Mouse (Mus musculus) embryonic stem cell, embryonic (primary cell): ENCODE data around the gene Defb20.

ENCODE experiments used
- CTCF ChIA-PET, 4 experiments: fragments of 300-600 bp in 2 of 4; fragments of 350-600 bp in 2 of 4; sonication (Branson Sonifier 250); formaldehyde crosslinking; loops; one replicate each; lab custom pipeline; 2022; ENCODE audit warnings: inconsistent platforms in 2 of 4; lab: Charles Lee
- POLR2A ChIA-PET, 4 experiments: fragments of 300-600 bp in 2 of 4; fragments of 350-600 bp in 2 of 4; sonication (Branson Sonifier 250); formaldehyde crosslinking; loops; one replicate each; lab custom pipeline; 2022; ENCODE audit warnings: antibody characterized with exemption in 4 of 4, inconsistent platforms in 1 of 4; lab: Charles Lee

Defb20 gene

DNA sequence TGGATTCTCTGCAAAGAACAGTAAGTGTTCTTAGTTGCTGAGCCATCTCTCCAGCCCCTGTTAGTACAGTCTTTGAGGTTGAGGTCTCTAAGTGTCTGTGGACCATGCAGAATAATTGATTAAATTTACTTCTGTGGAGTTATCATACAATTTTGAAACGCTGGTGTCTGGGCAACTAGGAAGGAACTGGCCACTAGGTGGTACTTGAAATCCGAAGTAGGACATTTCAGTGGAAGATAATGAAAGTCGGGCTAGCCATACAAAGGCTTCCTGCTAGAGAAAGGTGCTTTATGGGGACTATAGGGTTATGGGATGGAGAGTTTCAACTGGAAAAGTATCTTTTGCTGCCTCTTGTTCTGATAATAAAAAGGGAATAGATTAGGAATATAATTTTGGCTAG is 4.4 kb upstream of the Defb20 start:
- CTCF ChIA-PET: interaction anchor here in 3 of 4 experiments (0.6 to 2.2 kb wide), 3 partner anchors 12 to 100 kb away, joined by 3 to 4 read pairs (median 4); partner anchors contain the start of gene Defb21 (in 1 of the 3)
- POLR2A ChIA-PET: interaction anchor here in 1 of 4 experiments (0.7 kb wide), 1 partner anchor 25 kb away, joined by 3 read pairs; no protein-coding TSS in a partner anchor

DNA sequence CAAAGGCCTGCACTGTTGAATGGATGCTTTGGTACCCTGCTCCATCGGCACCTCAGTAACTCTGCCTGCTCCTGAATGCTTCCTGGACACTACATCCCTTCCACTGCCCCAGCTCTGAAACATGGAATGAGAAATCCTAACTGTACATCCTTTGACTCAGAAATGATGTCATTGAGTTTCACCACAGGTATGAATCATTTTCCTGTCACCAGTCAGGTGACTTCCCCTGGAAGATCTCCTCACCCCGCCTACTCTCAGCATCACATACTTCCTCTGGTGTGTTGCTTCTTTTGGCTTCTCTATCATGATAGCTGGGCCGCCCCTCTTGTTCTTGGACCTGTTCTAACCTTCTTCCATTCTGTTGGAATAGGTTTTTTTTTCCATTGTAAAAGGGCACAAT is 4.0 kb downstream of the Defb20 start:
- POLR2A ChIA-PET: no interaction called here
- CTCF ChIA-PET: no interaction called here

DNA sequence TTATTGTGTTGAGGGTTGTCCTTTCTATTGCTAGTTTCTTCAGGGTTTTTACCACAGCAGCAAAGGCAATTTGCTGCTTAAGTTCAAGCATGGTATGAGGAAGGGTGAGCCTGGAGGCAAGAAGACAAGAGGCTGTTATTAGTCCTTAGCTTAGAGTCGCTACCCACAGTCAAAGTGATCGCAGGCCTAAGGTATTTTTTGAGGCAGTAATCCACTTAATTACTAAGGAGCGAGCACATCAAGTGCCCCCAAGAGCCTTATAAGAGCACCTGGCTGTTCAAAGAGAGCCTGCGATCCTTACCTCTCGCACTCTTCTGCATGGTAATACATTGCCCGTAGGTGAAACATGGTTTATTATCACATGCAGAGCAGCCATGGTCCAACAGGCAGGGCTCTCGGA is 4.9 kb downstream of the Defb20 start:
- ChIA-PET POLR2A (no interaction called here), CTCF (no interaction called here)

DNA sequence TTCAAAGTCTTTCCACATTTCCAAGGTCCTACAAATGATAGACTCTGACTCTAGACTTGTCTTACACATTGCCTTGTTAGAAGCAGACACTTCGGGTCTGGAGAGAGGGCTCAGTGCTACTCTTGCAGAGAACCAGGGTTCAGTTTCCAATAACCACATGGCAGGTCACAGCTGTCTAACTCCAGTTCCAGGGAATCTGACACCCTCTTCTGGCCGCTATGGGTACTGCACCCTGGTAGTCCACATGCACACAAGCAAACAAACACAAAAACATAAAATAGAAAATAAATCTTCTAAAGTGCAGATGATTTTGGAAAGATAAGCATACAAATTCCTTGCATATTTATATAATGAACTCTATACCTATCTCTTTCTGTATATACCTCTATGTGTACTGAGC is 10.2 kb downstream of the Defb20 start:
- POLR2A ChIA-PET: interaction anchor here in 1 of 4 experiments (0.6 kb wide), 1 partner anchor 381 kb away, joined by 6 read pairs; no protein-coding TSS in a partner anchor
- CTCF ChIA-PET: interaction anchor here in 2 of 4 experiments (0.6 to 1.0 kb wide), 4 partner anchors 23 to 777 kb away, joined by 3 to 12 read pairs (median 3); no protein-coding TSS in a partner anchor

DNA sequence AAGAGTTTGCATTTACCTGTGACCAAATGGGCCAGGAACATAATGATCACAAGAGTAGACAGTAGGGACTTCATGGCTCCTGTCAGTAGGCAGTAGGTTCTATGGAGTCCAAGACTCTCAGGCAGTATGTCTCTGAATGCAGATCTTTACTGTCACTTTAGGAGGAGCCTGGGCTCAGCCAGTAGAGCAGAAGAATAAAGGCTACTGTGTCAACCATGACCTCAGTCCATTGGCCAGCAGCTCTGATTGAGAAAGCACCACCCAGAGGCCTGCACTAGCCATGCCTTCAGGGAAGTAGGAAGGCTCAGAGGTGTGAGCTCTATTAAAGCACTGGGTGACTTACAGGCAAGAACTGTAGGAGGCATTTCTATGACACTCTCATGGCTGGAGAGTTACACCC is 13.2 kb downstream of the Defb20 start, which contains the start of gene Defb22:
Gene Defb22 (minus strand): TSS at position 101 of the 400 bp plus-strand sequence.
- ChIA-PET POLR2A (interaction anchor here in 2 of 4 experiments (0.9 to 1.2 kb wide), 2 partner anchors 9 to 196 kb away, joined by 3 to 4 read pairs; no protein-coding TSS in a partner anchor), CTCF (interaction anchor here in 3 of 4 experiments (0.5 to 1.3 kb wide), 3 partner anchors 94 to 127 kb away, joined by 3 to 7 read pairs (median 3); no protein-coding TSS in a partner anchor)

DNA sequence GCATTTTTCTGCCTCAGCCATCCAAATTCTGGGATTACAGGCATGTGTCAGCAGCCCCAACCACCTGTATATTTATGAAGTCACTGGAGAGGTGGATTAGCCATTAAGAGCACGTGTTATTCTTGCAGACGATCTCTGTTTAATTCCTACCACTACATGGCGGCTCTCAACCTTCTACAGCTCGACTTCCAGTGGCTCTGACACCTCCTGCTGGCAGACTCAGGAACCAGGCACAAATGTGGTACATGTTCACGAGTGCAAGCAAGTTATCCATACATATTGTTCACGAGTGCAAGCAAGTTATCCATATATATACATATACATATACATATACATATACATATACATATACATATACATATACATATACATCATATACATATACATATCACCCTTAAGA is 16.3 kb downstream of the Defb20 start:
- ChIA-PET POLR2A (interaction anchor here in 1 of 4 experiments (0.5 to 1.0 kb wide), 2 partner anchors 45 to 442 kb away, joined by 3 read pairs; no protein-coding TSS in a partner anchor), CTCF (interaction anchor here in 3 of 4 experiments (0.5 to 1.3 kb wide), 5 partner anchors 15 to 130 kb away, joined by 3 to 6 read pairs (median 3); no protein-coding TSS in a partner anchor)

DNA sequence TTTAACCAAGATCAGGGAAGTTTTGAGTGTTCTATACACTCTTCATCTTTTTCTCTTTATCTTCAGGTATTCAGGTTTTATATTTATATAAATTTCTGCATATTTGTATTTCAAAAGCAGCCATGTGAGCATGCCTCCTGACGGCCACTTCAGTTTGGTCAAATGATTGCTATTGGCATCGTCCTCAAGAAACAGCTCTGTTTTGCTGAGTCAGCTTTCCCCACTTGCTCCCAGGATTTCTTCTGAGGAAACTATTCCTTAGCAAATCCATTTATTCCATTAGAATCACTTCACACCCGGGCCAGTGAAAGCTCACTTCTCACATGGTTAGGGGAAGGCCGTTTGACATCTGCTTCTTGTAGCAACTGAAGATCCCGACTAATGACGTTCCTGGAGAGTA is 21.2 kb downstream of the Defb20 start:
- CTCF ChIA-PET: interaction anchor here (0.5 to 1.5 kb wide), 5 partner anchors 47 to 248 kb away, joined by 3 to 10 read pairs (median 6); no protein-coding TSS in a partner anchor
- POLR2A ChIA-PET: interaction anchor here in 3 of 4 experiments (0.6 to 1.9 kb wide), 7 partner anchors 8 to 278 kb away, joined by 3 to 7 read pairs (median 4); partner anchors contain the start of genes Defb22 (in 1 of the 3) and Defb23 (in 1 of the 3)

DNA sequence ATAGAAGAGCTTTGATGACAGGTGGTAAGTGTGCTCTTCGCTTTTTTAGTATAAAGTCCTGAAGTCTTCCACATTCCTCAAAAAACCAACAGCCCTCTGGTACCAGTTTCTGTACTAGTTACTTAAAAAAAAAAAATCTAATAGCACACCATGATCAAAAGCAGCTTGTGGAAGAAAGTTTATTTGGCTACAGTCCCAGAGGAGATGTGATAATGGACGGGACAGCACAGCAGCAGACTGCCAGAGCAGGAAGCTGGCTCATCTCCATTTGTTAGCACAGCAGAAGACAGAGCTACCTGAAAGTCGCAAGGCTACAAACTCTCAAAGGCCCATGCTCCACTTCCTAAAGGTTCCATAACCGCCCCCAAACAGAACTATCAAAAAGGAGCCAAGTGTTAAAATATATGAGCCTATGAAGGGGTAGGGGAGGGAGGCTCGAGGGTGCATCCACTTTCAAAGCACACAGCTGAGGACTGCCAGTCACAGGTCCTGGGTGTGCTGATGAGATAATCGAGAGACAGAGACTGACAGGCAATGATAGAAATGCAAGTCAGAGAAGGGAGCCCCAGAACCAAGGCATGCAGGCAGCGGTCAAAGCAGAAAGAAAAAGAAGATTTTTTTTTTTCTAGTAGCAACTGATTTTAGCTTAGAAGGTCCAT is 23.5 kb downstream of the Defb20 start:
- ChIA-PET CTCF (interaction anchor here in 3 of 4 experiments (0.6 to 1.2 kb wide), 4 partner anchors 104 to 204 kb away, joined by 3 to 5 read pairs (median 4); no protein-coding TSS in a partner anchor), POLR2A (interaction anchor here in 2 of 4 experiments (0.5 to 0.9 kb wide), 3 partner anchors 135 to 906 kb away, joined by 3 to 4 read pairs (median 3); no protein-coding TSS in a partner anchor)

DNA sequence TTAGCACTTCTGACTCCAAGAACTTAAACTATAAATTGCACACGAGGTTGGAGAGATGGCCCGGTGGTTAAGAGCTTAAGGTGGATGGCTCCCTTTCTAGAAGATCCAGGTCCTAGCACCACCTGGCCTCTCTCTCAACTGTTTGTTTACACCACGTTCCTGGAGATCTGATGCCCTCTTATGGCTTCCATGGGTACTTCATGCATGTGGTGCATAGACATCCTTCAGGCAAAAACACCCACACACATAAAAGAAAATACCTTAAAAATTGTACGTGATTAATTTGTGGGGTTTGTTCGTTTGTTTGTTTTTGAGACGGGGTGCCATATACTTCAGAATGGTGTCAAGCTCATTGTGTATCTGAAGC is 24.0 kb downstream of the Defb20 start:
- ChIA-PET CTCF (interaction anchor here in 3 of 4 experiments (1.0 to 1.2 kb wide), 3 partner anchors 105 to 138 kb away, joined by 3 to 5 read pairs (median 4); no protein-coding TSS in a partner anchor), POLR2A (interaction anchor here in 2 of 4 experiments (0.5 to 0.9 kb wide), 2 partner anchors 136 to 169 kb away, joined by 3 to 4 read pairs; no protein-coding TSS in a partner anchor)

DNA sequence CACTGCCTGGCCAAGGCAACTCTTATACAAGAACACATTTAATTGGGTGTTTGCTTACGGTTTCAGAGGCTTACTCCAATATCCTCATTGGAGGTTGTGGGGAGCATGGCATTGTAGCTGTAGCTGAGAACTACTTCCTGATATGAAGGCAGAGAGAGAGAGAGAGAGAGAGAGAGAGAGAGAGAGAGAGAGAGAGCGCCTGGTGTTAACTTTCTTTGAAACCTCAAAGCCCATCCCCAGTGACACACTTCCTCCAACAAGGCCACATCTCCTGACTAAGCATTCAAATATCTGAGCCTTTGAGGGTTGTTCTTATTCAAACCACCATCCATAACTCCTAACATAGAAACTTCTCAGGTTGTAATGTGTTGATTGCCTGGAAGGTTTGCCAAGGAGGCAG is 27.1 kb downstream of the Defb20 start:
- ChIA-PET CTCF (interaction anchor here in 1 of 4 experiments (0.6 kb wide), 1 partner anchor 68 kb away, joined by 4 read pairs; no protein-coding TSS in a partner anchor), POLR2A (interaction anchor here in 2 of 4 experiments (0.6 kb wide), 2 partner anchors 64 to 327 kb away, joined by 3 to 8 read pairs; no protein-coding TSS in a partner anchor)

DNA sequence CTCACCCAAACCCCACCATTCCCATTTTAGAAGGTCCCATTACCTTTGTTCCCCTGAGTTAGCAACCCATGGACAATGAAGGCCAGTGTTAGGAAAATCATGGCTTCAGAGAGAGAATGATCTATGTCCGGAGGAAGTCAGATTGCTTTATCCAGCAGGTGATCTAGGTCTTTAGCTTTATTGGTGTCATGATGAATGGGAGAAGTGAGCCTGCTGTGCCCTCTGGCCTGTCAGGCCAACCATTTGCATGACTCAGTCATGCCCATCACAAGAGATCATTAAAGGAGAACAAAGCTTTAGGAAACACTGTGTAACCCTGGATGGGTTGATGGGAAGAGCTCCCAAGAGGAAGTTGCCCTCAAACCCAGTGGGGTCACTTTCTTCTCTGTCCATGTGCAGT is 34.7 kb downstream of the Defb20 start, which contains the start of gene Defb26:
Gene Defb26 (minus strand): TSS at position 101 of the 400 bp plus-strand sequence.
- ChIA-PET POLR2A (no interaction called here), CTCF (interaction anchor here in 1 of 4 experiments (0.6 kb wide), 1 partner anchor 54 kb away, joined by 5 read pairs; no protein-coding TSS in a partner anchor)

DNA sequence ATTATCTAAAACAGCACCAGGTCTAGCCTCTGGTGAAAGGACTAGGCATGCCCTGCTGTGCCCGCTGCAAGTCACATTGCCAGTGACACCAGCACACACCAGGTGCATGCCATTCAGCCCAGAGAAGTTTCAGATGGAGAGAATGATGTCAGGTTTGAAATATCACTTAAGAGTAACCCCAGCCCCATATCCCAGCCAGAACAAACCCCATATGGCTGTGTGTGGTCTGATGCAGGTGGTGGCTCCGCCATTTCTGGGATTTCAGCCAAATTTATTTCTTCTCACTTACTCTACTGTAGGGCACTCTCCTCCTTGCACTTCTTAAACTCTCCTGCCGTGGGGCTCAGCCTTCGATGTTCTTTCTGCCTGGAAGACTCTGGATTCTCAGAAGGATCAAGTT is 39.2 kb downstream of the Defb20 start:
- ChIA-PET POLR2A (no interaction called here), CTCF (no interaction called here)

DNA sequence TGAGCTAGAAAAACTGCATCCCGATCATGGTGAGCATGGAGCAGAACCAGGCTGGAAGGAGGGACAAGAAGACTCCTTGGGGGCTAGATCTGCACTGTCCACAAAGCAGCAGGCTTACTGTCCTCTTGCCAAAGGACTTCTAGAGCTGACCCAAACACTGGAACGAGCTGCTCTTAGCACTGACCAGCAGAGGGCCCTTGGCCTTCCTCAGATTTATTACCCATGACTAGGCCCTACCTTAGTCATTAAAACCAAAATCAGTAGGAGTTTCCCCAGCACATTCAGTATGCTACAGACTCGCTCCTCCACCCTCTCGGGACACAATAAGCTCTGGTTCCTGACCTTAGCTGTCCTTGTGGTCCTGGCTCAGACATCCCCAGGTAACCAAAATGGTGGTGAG is 41.1 kb downstream of the Defb20 start, which contains the start of gene Defb28:
Gene Defb28 (plus strand): TSS at position 275 of the 400 bp plus-strand sequence.
- ChIA-PET POLR2A (interaction anchor here in 1 of 4 experiments (1.2 kb wide), 1 partner anchor 168 kb away, joined by 3 read pairs; no protein-coding TSS in a partner anchor), CTCF (interaction anchor here in 2 of 4 experiments (0.5 to 1.1 kb wide), 3 partner anchors 54 to 702 kb away, joined by 3 to 5 read pairs (median 4); partner anchors contain the start of gene Defb21 (in 1 of the 2))
